27 mouse cellular contexts compared by ENCODE assay signal in the genomic region with DNA sequence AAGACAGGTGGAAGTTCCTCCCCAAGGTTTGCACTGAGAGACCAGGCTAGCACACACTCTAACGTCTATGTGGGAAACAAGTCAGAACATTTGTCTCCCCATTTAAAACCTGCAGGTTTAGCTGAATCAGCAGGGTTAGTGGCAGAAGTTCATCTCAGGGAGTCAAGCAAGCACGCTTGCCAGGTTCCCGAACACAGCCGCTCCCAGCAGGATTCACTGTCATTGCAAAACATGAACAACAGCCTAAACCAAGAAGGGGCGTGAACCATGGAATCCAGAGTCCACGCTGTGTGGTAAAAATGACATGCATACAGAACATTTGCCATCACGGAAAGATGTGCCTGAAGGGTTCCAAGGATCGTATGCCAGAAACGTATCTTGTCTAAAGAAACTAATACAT. TPM values are rescaled to one million over a fixed set of nuclear protein-coding genes. Genes with fewer than 3 reads are reported as not detected.
DNase-seq lines count a peak whose midpoint lies in the region; ATAC-seq and TF ChIP-seq lines count a peak whose summit lies in the region.
"Had no signal": no experiment of that assay in that cellular context is flagged by ENCODE, and none has a peak within 500 bp of the region (broad histone marks: within the 10 kb centered on the region; RNA-seq: fewer than 3 reads in every experiment).

No protein-coding gene starts in this region.

- no peak for ATAC-seq in liver, embryonic 11.5 days (replicated peaks; ENCODE audit: low FRiP score)
- ATAC-seq in stomach, embryonic 15.5 days (ENCODE audit: insufficient read depth, low FRiP score, low read depth) = no peak
- no peak for ATAC-seq in hindbrain, embryonic 14.5 days (ENCODE audit: low FRiP score)
- ATAC-seq: forebrain, embryonic 16.5 days; intestine, embryonic 15.5 days had no signal

- no peaks in the 10 kb centered on the region for H3K27me3 ChIP-seq in liver, adult 2 months (ENCODE audit: control insufficient read depth, insufficient read depth, low read length)
- H3K27me3 ChIP-seq in liver, embryonic 11.5 days (replicated peaks; ENCODE audit: control insufficient read depth, insufficient read depth, low read length) = no peaks in the 10 kb centered on the region
- no peaks in the 10 kb centered on the region for H3K27me3 ChIP-seq in stomach, embryonic 15.5 days (replicated peaks)
- no peaks in the 10 kb centered on the region for H3K27me3 ChIP-seq in hindbrain, embryonic 14.5 days (ENCODE audit: control insufficient read depth, insufficient read depth, low read length)
- H3K27me3 ChIP-seq: embryonic facial prominence, embryonic 13.5 days; hindbrain, embryonic 13.5 days; intestine, embryonic 15.5 days had no signal

- peak; percentile 38 for DNase-seq in gastrocnemius, adult 18-20 months (ENCODE audit: low spot score)
- no peak for DNase-seq in gastrocnemius, postnatal 10 days
- DNase-seq in liver, adult 2 months (ENCODE audit: extremely low read depth, low read depth, low spot score) = peak; percentile 74
- no peak for DNase-seq in liver, embryonic 11.5 days (ENCODE audit: low spot score)
- no peak for DNase-seq in cerebellum, adult 18-20 months
- no peak for DNase-seq in hindbrain, embryonic 14.5 days (ENCODE audit: low spot score)
- DNase-seq: adrenal gland, adult 2 months; cerebellum, adult 11 months; cerebellum, adult 9-10 months; heart, postnatal 10 days; heart, postnatal 4 days; kidney, adult 18-20 months had no signal

- H3K36me3 ChIP-seq in liver, adult 2 months (ENCODE audit: control insufficient read depth, insufficient read depth, low read length) = peaks cover 2% of the 10 kb centered on the region; the same call in 1 of the 2 replicates
- no peaks in the 10 kb centered on the region for H3K36me3 ChIP-seq in liver, embryonic 11.5 days (ENCODE audit: control insufficient read depth, insufficient read depth, low read length)
- no peaks in the 10 kb centered on the region; the same call in 1 of the 2 replicates for H3K36me3 ChIP-seq in stomach, embryonic 15.5 days
- no peaks in the 10 kb centered on the region for H3K36me3 ChIP-seq in hindbrain, embryonic 14.5 days (replicated peaks; ENCODE audit: control insufficient read depth, insufficient read depth)
- H3K36me3 ChIP-seq: embryonic facial prominence, embryonic 13.5 days; hindbrain, embryonic 13.5 days had no signal

- H3K9me3 ChIP-seq in liver, embryonic 11.5 days (ENCODE audit: control insufficient read depth, low read length) = no peaks in the 10 kb centered on the region
- no peaks in the 10 kb centered on the region for H3K9me3 ChIP-seq in stomach, embryonic 15.5 days
- no peaks in the 10 kb centered on the region for H3K9me3 ChIP-seq in hindbrain, embryonic 14.5 days (ENCODE audit: control insufficient read depth, low read length)
- H3K9me3 ChIP-seq: embryonic facial prominence, embryonic 13.5 days; hindbrain, embryonic 13.5 days; intestine, embryonic 15.5 days had no signal

- H3K4me1 ChIP-seq in liver, adult 2 months (ENCODE audit: control insufficient read depth, insufficient read depth, low read length) = peaks cover 7% of the 10 kb centered on the region; the same call in 1 of the 2 replicates
- peaks cover 4% of the 10 kb centered on the region; the same call in 1 of the 2 replicates for H3K4me1 ChIP-seq in liver, embryonic 11.5 days (replicated peaks; ENCODE audit: control insufficient read depth, insufficient read depth, low read length)
- H3K4me1 ChIP-seq in stomach, embryonic 15.5 days = peaks cover 16% of the 10 kb centered on the region
- 0 out of 2 replicates have a peak, but pooled peaks cover 8% of the 10 kb centered on the region for H3K4me1 ChIP-seq in hindbrain, embryonic 14.5 days (replicated peaks; ENCODE audit: control insufficient read depth, insufficient read depth, low read length)

- TF ChIP-seq CTCF in liver, adult 2 months (IDR thresholded peaks at IDR 0.05; ENCODE audit: low read depth, low read length) = no peak

- WGBS in liver, adult 2 months = 25% methylated on average over 9 of the region's 9 CpGs
- whole genome bisulfite sequencing in liver, embryonic 11.5 days = 78% methylated on average over 9 of the region's 9 CpGs
- 75% methylated on average over 9 of the region's 9 CpGs for WGBS in stomach, embryonic 15.5 days
- 78% methylated on average over 9 of the region's 9 CpGs for WGBS in hindbrain, embryonic 14.5 days

- H3K4me2 ChIP-seq in liver, embryonic 11.5 days = no peak overlapping the region
- no peak overlapping the region for H3K4me2 ChIP-seq in stomach, embryonic 15.5 days
- H3K4me2 ChIP-seq in hindbrain, embryonic 14.5 days (replicated peaks) = no peak overlapping the region
- H3K4me2 ChIP-seq: embryonic facial prominence, embryonic 13.5 days; hindbrain, embryonic 13.5 days; intestine, embryonic 15.5 days had no signal

- H3K27ac ChIP-seq in liver, adult 2 months (replicated peaks; ENCODE audit: insufficient read depth, low read depth, low read length) = no peak overlapping the region
- no peak overlapping the region for H3K27ac ChIP-seq in liver, embryonic 11.5 days (ENCODE audit: low read depth, low read length)
- H3K27ac ChIP-seq in stomach, embryonic 15.5 days = peak overlapping the region; percentile 7; the same call in 1 of the 2 replicates
- no peak overlapping the region for H3K27ac ChIP-seq in hindbrain, embryonic 14.5 days
- H3K27ac ChIP-seq: embryonic facial prominence, embryonic 13.5 days; hindbrain, embryonic 13.5 days; intestine, embryonic 15.5 days had no signal

- H3K79me2 ChIP-seq in liver, adult 2 months (ENCODE audit: control insufficient read depth, insufficient read depth, low read length) = peaks cover 35% of the 10 kb centered on the region

- H3K9ac ChIP-seq in liver, adult 2 months (ENCODE audit: low read depth, low read length) = no peak overlapping the region
- H3K9ac ChIP-seq in liver, embryonic 11.5 days (ENCODE audit: low read depth, low read length) = no peak overlapping the region
- H3K9ac ChIP-seq in stomach, embryonic 15.5 days = no peak overlapping the region
- H3K9ac ChIP-seq in hindbrain, embryonic 14.5 days = no peak overlapping the region
- H3K9ac ChIP-seq: embryonic facial prominence, embryonic 13.5 days; hindbrain, embryonic 13.5 days; intestine, embryonic 15.5 days had no signal

- no peak overlapping the region for H3K4me3 ChIP-seq in liver, adult 2 months (ENCODE audit: insufficient read depth, low read depth, low read length)
- no peak overlapping the region for H3K4me3 ChIP-seq in liver, embryonic 11.5 days (ENCODE audit: low read depth, low read length)
- no peak overlapping the region for H3K4me3 ChIP-seq in stomach, embryonic 15.5 days (replicated peaks)
- no peak overlapping the region for H3K4me3 ChIP-seq in hindbrain, embryonic 14.5 days (replicated peaks; ENCODE audit: low read length)
- H3K4me3 ChIP-seq: embryonic facial prominence, embryonic 13.5 days; erythroblast, embryonic 14.5 days; hindbrain, embryonic 13.5 days; intestine, embryonic 15.5 days had no signal

- TF ChIP-seq POLR2A in liver, adult 2 months (IDR thresholded peaks at IDR 0.05; ENCODE audit: extremely low read depth, insufficient read depth, low read length) = no peak

RNA-seq across cellular contexts. Expression of a gene that starts 23.7 kb away (rescaled TPM):
- under 1 TPM in 1 of 2 experiments, not detected in 1; 0.31 TPM for total RNA-seq in gastrocnemius, adult 18-20 months (2021)
- 1 to 10 TPM in 1 of 2 experiments, under 1 TPM in 1; 0.68 to 2.0 TPM for total RNA-seq in gastrocnemius, postnatal 10 days (2021)
- 0.27 and 2.3 TPM in 2 replicates for total RNA-seq in liver, adult 2 months (2014; rRNA removed)
- 2.4 and 4.3 TPM in 2 replicates for polyA plus RNA-seq in liver, adult 2 months (2012; rRNA removed)
- 0.27 and 0.49 TPM in 2 replicates for polyA plus RNA-seq in liver, embryonic 11.5 days (2014; fragmentation: Nextera tagmentation; extraction: Ambion mirVana)
- 1.1 and 1.2 TPM in 2 replicates for polyA plus RNA-seq in stomach, embryonic 15.5 days (2015; fragmentation: Nextera tagmentation; extraction: Ambion mirVana)
- polyA plus RNA-seq in hindbrain, embryonic 14.5 days (2014; fragmentation: Nextera tagmentation; extraction: Ambion mirVana) = 0.57 and 0.99 TPM in 2 replicates
- total RNA-seq: granulocyte monocyte progenitor cell, adult 5-6 weeks had no signal
- polyA plus RNA-seq: erythroblast, embryonic 14.5 days had no signal

RNA-seq across cellular contexts. Expression of a gene that starts 35.1 kb away (rescaled TPM):
- not detected for total RNA-seq in gastrocnemius, adult 18-20 months (2021)
- not detected for total RNA-seq in gastrocnemius, postnatal 10 days (2021)
- not detected in 2 replicates for total RNA-seq in liver, adult 2 months (2014; rRNA removed)
- polyA plus RNA-seq in liver, adult 2 months (2012; rRNA removed) = not detected in 2 replicates
- not detected in 2 replicates for polyA plus RNA-seq in liver, embryonic 11.5 days (2014; fragmentation: Nextera tagmentation; extraction: Ambion mirVana)
- polyA plus RNA-seq in stomach, embryonic 15.5 days (2015; fragmentation: Nextera tagmentation; extraction: Ambion mirVana) = not detected in 2 replicates
- polyA plus RNA-seq in hindbrain, embryonic 14.5 days (2014; fragmentation: Nextera tagmentation; extraction: Ambion mirVana) = not detected in 2 replicates
- total RNA-seq: adrenal gland, adult 2 months; adrenal gland, postnatal 4 days; ES-E14; gastrocnemius, adult 8-10 months; granulocyte monocyte progenitor cell, adult 5-6 weeks; heart, postnatal 10 days; heart, postnatal 4 days had no signal
- polyA plus RNA-seq: adrenal gland, adult 2 months; brain, embryonic 14.5 days; cortical plate, adult 2 months; embryonic facial prominence, embryonic 13.5 days; erythroblast, embryonic 14.5 days; forebrain, embryonic 11.5 days; forebrain, embryonic 16.5 days; frontal cortex, adult 2 months; heart, embryonic 14.5 days; hindbrain, embryonic 13.5 days; intestine, embryonic 15.5 days had no signal

Comparison
In these comparisons a context has a peak if more than half of its experiments do, and no peak if none do; other contexts are left out.
1. DNase-seq: peak in gastrocnemius, adult 18-20 months (single experiment) and liver, adult 2 months (single experiment); none in gastrocnemius, postnatal 10 days (single experiment), liver, embryonic 11.5 days (single experiment), cerebellum, adult 18-20 months (0 of 2) and hindbrain, embryonic 14.5 days (single experiment).